Mouse (Mus musculus): ENCODE results near the gene Zmiz1.

The Zmiz1 gene

DNA sequence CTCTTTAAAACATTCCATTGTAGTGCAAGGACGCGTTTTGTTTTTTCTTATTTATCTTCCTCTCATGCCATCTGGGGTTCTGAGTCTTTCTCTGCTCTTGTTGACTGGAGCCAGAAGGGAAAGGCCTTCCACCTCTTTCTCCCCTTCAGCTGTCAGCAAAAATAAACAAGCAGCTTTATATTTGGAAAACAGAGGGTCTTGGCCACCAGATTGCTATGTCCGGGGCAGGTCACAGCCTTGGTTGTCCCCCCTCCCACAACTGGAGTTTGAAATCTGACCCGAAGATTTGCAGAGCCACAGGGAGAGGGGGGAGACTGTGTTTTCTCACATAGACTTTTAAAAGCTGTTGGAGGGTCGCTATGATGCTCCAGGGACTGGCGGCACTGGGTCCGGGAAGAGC, 96.9 kb downstream of the Zmiz1 start:
- DNase-seq (ENCODE audit: low read depth, low spot score) = no peak

DNA sequence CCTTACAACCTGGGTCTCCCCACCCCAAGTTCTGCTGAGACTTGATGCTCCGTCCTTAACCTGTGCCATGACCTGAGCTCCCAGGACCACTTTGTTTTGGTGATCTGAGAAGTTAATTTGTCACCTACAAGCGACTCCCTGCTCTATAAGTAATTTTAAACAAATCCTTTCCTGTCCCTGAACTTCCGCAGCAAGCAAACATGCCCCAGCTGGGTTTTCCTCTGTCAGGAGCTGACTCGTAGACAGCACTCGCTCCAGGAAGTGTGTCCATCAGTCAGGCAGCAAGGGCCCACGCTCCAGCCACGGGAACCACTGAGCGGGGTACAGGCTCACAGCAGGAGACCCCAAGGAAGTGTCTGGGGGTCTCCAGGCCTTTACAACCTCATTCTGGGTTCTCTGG, 98.0 kb downstream of the Zmiz1 start:
- DNase-seq (ENCODE audit: low read depth, low spot score) = no peak

DNA sequence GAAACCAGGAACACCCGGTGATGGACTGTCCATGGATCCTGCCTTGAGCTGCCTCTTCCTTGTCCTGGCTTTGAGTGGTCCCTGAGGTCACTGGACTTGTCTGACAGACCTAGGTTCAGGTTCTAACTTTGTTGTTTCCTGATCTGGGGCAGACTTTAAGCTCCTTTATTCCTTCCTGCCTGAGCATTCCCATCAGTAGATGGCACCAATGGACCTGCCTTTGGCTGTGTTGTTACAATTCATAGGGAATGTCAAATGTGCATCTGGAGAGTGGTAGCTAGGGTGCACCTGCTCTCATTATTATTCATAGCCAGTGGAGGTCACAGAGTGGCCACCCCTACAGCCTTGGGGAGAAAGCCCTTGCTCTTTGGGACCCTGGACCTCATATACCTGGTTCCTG, 99.5 kb downstream of the Zmiz1 start:
- DNase-seq (ENCODE audit: low read depth, low spot score) = no peak

DNA sequence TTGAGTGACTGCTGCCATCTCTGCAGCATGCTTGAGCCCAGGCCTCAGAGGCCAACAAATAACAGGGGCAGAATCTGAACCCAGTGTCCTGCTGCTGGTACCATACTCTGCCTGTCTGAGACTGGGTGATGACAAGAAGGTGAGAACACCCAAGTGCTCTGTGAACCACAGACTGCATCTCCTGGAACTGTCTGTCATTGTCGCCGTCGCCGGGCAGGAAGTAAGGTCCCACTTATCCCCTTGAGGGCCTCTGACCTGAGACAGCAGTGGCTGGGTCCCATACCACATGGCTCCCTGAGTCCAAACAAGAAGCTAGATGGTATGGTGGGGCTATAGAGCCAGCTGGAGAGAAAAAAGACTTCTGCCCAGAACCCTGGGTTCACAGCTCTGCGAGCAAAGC, 100.9 kb downstream of the Zmiz1 start:
- no peak for DNase-seq (ENCODE audit: low read depth, low spot score)

DNA sequence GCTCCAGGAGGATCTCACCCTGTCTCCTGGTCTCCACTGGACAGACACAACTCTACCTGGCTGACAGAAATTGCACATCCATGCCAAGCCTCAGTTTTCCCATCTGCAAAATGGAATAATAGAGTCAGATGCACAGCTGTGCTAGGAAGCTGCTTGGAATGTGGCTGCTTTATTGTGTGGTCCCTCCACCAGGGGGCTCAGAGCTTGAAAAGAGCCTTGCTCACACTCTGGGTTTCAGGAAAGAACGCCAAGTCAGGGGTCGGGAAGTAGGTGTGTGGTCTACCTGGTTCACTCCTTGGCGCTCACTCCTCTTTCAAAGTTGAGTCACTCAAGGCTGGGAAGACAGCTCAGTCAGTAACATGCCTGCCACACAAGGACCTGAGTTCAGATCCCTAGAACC, 101.9 kb downstream of the Zmiz1 start:
- DNase-seq (ENCODE audit: low read depth, low spot score) = peak; percentile 52

DNA sequence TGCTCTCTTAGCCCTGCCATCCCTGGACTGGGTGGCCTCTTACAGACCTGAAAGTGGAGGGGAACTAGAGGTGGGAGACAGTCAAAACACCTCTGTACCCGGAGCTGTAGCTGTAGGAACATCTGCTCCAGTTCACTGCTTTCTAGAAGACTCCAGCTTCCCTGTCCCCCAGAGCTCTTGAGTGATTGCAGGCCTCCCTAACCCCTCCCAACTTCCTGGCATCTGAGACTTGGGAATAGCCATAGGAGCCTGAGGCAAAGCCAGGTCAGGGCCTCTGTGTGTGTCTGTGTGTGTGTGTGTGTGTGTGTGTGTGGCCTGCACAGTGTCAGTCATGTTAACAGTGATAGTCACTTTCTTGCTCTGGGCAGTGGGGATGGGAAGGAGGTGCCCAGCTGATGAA, 102.7 kb downstream of the Zmiz1 start:
- no peak for DNase-seq (ENCODE audit: low read depth, low spot score)

DNA sequence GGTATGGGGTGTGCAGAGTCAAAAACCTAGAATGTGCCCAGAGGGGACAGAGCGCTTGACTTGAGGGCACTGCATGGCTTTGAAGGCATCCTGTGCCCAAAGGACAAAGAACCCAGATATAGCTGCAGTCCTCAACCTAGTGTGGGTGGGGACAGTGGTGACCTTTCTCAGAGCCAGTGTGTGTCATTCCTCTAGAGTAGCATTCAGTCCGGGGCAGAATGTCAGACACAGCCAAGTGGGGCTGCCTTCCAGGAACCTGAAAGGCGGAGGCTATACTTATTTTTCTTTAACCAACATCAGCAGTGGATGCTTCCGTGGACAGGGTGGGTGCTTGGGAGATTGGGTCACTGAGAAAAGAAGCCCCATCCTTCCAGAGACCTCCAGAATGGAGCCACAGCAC, 103.5 kb downstream of the Zmiz1 start:
- no peak for DNase-seq (ENCODE audit: low read depth, low spot score)

DNA sequence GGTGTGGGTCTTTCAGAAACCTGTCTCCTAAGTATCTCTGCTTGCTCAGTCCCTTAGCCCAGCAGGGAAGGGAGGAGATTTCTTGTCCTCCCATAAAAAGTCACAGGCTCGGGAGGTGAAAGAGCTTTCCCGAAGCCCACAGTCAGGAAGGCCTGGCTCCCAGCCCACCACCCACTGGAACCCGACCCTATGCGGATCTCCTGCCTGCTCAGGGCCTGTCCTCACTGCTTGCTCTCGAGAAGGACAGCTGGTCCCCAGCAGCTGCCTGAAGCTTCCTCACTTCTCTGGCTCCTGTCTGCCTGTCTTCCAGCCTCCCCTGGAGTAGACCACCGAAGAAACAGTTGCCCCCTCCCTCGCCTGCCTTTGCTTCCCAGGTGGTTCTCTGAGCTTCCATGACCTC, 103.9 kb downstream of the Zmiz1 start:
- no peak for DNase-seq (ENCODE audit: low read depth, low spot score)

DNA sequence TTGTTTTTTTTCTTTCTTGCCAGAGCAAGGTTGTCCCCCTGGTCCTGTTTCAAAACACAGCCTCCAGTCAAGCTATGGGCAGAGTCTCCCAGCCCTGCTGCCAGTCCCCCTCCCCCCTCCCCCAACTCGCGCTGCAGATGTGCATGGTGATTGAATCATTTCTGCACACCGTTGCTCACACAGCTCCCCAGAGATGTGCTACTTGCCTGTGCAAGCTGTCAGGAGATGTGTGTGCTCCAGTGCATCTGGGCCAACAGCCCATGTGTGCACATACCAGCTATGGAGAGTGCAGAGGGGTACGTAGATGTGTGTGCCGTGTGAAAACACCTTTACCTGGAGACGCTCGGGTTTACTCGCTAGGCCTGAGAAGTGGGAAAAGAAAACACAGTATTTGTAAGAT, 105.6 kb downstream of the Zmiz1 start:
- no peak for DNase-seq (ENCODE audit: low read depth, low spot score)

DNA sequence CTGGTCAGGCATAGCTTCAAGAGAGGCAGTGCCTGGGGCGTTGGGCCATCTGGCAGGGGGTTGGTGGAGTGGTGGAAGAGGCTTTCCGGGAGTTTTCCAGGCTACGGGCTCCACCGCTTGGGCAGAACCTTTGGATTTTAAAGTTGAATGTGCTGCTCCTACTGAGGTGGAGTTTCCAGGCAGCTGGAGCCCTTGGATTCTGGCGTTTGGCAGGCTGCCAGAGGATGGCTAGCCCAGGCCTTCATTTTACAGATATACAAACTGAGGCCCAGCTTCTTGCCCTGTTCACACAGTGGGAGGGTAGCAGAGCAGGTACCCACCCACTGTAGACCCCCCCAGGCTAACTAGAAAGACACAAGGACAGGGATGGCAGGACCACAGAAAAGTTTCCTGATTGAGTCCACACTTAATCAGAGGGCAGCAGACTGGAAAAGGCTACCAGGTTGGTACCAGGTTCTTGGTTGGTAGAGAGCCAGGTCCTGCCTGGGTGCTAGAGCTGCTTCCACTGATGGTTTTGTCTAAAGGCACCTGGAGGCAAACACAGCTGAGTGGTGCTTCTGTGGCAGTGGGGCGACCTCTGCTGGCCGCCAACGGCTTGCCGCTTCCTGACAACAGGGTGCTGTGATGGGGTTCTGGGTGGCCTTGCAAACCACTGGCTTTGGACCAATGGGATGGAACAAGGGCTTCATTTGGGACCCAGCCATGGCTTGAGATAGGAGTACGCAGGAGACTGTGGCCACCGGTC, 106.5 kb downstream of the Zmiz1 start:
- peak; percentile 86 for DNase-seq (ENCODE audit: low read depth, low spot score)

DNA sequence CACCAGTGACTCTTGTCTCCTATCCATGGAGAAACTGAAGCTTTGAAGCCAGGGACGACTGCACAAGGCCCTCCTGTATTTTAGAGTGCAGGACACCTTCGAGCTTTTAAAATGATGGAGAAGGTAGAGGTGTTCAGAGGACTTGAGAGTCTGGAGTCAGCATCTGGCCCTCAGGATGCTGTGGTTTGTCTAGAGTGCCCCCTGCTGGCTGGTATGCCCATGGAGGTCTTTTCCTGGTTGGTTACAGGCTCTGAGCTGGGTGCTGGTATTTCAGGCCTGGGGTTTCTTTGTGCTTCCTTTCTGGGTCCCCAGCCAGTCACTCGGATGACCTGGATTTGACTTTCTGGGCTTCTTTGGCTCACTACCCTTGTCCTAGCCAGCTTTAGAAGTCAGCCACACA, 108.3 kb downstream of the Zmiz1 start:
- DNase-seq (ENCODE audit: low read depth, low spot score) = peak; percentile 87

DNA sequence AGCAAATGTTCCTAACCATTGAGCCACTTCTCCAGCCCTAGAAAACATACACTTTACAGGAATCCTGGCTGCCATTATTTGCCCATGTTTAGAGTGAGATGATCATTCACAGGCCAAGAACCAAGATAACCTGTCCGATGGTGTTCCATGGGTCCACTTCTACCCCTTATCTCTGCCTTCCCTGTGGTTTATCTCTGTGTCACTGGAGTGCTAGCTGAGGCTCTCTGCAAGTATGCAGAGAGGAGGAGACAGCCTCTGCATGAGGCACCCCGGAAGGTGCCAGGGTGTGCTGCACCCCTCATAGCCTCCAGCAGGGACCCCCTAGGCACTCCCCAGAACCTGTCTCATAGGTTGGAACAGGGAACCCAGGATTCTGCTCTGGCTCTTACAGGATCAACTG, 108.9 kb downstream of the Zmiz1 start:
- no peak for DNase-seq (ENCODE audit: low read depth, low spot score)

DNA sequence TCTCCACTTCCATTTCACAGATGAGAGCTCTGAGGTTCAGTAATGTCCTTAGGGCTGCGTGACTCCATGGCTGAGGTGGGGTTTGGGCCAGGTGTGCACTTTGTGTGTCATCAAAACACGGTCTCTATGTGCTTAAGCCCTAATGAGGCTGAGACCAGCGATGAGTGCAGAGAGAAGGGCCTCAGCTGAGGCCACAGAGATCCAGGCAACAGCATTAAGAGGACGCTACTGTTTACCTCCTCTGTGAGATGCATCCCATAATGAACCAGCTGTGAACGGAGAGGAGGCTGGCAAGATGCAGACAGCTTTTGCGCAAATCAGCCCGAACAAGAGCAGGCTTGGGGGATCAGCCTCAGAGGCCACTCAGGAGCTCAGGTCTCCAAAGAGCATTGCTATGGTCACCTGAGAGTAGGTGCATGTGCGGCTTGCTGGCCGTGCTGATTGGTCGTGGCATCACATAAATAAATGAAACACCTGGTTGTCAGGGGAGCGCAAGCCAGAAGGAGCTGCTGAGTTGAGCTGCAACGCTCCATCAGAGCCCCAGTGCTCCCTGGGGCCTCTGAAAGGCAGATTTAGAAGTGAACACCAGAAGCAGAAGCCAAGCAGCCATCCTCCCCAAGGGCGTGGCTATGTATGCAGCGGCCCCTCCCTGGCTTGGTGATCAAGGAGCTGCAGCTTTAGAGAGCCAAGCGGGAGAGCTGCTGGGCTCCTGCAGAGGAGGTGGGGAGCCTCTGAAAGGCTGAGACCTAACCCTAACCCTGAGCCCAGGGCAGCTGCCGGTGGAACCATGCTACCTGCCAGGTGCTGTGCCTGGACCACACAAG, 115.3 kb downstream of the Zmiz1 start:
- peak; percentile 81 for DNase-seq (ENCODE audit: low read depth, low spot score)

DNA sequence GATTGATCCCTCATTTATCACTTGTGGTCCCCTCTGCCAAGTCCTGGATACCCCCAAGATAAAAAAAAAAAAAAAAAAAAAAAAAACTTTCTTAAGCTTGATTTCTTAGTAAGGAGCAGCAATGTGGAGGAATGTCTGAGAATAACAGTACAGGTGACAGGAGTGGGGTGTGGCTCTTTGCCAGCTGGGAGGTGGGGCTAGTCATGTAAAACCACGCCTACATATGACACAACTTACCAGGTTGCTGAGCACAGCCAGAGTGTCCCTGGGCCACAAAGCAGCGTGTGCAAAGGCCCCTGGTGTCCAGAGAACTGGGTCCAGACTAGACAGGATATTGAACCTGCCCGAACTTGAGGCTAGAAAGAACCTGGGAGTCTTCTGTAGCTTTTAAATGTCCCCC, 117.7 kb downstream of the Zmiz1 start:
- DNase-seq (ENCODE audit: low read depth, low spot score) = no peak

DNA sequence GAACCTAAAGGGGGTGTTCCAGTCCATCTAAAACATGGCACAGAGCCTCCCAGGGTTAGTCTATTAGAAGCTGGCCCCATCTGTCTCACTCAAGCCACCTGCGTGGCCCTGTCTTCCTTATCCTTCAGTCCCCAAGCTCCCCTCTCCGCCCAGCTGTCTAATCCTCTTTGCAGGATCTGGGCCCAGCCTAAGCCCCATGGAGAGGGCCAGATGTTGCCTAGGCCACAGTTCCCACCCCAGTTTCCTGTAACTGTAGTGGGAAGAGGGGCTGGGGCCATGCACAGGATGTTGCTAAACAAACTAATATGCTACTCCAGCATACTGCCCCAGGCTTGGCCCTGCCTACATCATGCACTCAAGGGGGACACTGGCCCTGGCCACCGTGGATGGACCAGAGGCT, 118.4 kb downstream of the Zmiz1 start:
- DNase-seq (ENCODE audit: low read depth, low spot score) = no peak

DNA sequence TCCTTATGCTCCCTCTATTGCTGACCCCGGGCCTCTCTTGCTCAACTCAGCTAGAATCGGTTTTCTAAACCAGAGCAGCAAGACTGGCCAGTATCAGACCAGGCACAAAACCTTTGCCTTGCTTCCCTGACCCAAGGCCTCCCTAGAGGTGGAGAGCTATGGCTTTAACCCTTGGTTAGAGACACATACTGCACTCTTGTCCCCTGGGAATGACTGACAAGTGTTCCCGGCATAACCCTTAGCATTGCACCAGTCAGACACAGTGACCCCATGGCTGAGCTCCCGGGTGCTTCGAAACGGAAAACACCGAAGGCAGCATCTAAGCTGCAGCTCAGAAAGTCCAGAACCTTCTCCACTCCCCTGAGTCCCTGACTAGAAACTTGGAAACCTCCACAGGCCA, 120.6 kb downstream of the Zmiz1 start:
- no peak for DNase-seq (ENCODE audit: low read depth, low spot score)

DNA sequence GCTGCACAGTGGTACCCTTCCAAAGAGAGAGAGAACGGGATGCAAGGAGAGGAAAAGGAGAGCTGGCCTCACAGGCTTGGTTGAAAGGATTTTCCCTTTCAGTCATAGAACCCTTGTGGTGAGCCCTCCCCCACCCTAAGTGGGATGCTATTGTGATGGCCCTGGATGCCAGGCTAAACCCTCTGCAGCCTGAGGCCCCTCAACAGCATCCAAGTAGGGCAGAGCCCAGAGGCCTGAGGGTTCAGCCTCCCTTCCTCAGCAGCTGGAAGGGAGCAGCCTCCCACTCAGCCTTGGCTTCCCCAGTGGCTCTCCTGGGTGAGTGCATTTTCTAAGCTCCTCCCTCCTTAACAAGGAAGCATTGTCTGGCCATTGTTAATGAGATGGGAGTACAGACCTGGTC, 121.4 kb downstream of the Zmiz1 start:
- DNase-seq (ENCODE audit: low read depth, low spot score) = no peak

DNA sequence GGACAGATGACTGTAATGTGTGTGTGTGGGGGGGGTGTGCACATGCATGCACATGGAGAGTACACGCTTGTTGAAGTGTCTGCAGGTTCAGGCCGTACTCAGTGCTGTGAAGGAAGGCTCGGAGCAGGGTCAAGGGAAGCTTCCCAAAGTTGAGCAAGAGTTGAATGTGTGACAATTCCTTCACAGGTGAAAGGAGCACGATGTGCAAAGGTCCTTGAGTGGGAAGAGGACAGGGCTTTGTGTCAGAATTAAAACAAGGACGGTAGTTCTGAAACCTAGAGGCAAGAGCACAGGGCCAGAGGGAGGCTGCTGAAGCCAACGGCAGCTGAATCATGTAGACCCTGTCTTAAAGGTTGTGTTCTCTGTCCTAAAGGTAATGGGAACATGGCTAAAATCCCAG, 123.6 kb downstream of the Zmiz1 start:
- DNase-seq (ENCODE audit: low read depth, low spot score) = no peak

DNA sequence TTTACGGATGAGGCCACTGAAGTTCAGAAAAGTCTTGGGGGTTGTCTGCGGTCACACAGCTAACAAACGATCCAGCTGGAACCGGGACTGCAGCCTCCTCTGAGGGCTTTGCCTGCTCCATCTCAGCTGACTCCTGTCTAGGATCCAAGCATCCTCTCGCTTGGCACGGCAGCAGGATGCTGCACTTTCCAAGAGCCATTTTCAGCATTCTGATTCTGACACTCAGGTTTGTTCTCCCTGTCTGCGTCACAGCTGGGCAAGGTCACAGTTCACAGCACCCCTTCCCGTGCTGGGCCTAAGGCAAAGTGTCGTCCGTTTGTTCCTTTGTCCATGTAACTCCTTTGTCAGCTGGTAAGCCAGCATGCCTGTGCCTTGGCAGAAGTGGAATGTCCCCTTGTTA, 124.9 kb downstream of the Zmiz1 start:
- no peak for DNase-seq (ENCODE audit: low read depth, low spot score)

DNA sequence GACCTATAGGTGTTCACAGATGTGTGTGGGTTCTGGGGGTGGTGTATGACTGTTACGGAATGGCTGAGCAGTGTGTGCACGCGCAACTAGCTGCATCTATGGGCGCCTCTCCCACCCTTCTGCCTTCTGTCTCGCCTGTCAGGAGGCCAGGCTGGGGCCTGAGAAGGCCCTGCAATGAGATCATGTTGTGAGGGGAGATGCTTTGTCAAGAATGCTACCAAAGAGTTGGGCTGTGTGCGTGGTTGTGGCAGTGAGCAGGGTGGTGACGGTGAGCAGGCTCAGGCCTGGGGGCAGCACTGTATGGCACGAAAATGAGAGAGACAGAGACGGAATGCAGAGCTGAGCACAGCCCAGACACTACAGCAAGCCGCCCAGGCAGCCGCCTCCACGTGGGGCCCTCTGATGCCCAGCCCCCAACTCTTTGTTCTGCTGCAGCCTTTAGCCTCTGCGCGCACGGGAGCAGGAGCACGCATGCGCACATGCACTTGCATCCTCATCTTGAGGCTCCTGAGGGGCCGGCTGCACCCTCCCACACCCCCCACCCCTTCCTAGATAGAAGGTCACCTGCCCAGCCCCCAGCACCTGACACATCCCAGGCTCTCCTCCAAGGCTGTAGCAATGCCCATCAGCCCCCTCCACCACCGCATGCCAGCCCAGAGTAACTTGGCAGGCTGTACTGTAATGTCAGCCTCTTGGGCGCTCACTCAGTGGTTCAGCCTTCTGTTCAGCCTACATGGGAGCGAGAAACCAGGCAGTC, 126.7 kb downstream of the Zmiz1 start:
- DNase-seq (ENCODE audit: low read depth, low spot score) = peak; percentile 86

DNA sequence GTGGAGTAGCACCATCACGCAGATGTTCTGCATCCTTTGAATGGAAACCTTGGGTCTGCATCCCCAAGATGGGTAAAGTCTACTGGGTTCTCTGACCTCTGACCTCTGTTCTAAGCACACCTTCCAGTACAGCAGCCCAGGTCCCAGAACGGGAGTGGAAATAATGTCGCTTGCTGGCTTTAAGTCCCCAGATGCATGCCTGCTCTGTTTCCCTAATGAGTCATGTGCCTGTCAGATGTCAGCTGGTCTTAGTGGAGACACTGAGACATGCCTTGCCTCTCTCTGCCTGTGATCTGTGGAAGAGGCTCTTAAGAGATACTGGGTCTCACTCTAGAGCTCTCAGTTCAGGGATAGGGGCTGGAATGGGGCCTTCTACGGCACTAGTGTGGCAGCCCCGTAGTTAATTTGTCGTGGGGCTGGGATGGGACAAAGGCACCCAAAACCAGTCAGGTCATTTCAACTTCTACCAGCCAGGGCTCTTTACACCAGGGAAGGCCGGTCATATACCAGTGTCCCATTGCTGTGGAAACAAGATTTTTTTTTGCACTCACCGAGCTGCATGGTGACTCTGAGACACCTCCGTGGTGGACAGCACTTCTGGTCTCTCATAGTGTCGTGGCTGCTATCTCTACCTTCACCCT, 128.0 kb downstream of the Zmiz1 start:
- DNase-seq (ENCODE audit: low read depth, low spot score) = no peak

DNA sequence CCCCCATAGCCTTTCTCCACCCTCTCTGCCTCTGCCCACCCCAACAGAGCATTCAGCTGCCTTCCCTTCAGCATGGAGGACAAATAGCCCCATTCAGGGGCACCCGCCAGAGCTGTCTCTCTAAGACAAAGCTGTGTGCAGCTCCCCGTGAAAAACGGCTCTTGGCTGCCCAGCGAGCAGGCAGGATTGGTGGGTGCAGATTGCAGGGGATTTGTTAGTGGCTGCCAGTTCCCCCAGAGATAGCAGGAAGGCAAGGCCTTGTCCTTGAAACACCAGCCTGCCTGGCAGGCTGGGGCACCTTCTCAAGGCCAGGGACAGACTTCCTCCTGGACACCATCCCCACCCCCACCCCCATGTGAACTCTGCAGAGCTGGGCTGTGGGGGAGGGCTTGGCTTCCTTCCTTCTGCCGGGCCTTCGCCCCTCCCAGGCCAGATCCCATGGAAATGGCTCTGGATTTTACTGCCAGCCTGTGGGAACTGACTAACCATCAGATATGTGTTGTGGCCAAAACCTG, 128.6 kb downstream of the Zmiz1 start:
- no peak for DNase-seq (ENCODE audit: low read depth, low spot score)
